Mouse (Mus musculus): ENCODE measurements at regions not wholly inside any gene's neighbourhood (a gene's known extent, or its start where the extent isn't known, plus 50 kb on each side); places are given as distances from the start of the nearest gene placed in this dataset.

DNA sequence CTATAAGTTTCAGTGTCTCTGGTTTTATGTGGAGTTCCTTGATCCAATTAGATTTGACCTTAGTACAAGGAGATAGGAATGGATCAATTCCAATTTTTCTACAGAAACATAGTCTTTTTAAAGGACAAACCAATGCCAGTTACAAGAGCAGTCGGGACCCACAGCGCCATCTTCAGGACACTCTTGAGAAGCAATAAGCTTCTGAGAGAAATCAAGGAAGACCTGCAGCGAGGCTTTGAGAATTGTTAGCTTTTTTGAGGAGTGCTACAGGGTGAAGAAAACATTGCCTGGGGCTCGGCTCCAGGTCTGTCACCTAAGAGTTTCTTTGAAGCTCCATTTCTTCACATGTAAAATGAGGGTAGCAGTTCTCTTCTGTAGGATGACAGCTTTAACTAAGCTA, 112.0 kb upstream of the Ppm1h start:
- TF ChIP-seq ZNF384 (IDR thresholded peaks at IDR 0.05; ENCODE audit: low read depth, low read length), result no peak
- no peak for TF ChIP-seq HCFC1 (IDR thresholded peaks at IDR 0.05; ENCODE audit: borderline replicate concordance, insufficient read depth, low read length)
- no peak for TF ChIP-seq ZC3H11A (IDR thresholded peaks at IDR 0.05; ENCODE audit: borderline replicate concordance, low read depth, low read length)
- TF ChIP-seq CHD2 (IDR thresholded peaks at IDR 0.05; ENCODE audit: low read depth, low read length), result no peak
- TF ChIP-seq MAFK (IDR thresholded peaks at IDR 0.05; ENCODE audit: insufficient read depth, low read depth, low read length), result no peak

Data from ES-E14 (cell line).